Mouse (Mus musculus): ENCODE results near the gene Tuba1c.
"Not testable (repeated sequence)": the region's sequence is repeated elsewhere in the genome, so short reads cannot be mapped to it uniquely, and the experiment has no call there.

Gene Tuba1c

GRCm38 (mm10) chr15:99056332-99056731 lies 26.6 kb downstream of the Tuba1c start:
- DNase-seq (ENCODE audit: low read depth, low spot score) = peak; percentile 89

DNA sequence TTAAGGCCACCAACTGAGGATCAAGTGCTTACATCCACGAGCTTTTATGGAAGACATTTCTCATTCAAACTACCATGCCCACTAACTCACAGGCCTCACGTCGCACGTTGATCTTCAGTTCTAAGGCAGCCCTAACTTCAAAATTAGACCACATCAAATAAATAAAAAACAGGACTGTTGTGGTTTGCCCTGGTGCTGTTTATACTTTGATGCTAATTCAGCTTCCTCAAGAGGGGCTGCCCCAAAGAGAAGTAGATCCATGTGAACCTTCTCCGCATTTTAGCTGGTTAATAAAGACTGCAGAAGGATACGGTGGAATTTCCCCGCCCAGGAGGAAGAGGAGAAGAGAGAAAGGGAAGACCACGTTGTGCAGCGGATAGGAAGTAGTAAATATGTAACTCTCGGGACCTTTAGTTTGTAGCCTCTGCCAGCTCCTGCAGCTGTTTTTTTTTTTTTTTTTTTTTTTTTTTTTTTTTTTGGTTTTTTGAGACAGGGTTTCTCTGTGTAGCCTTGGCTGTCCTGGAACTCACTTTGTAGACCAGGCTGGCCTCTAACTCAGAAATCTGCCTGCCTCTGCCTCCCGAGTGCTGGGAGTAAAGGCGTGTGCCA lies 36.0 kb downstream of the Tuba1c start:
- no peak for DNase-seq (ENCODE audit: low read depth, low spot score)

DNA sequence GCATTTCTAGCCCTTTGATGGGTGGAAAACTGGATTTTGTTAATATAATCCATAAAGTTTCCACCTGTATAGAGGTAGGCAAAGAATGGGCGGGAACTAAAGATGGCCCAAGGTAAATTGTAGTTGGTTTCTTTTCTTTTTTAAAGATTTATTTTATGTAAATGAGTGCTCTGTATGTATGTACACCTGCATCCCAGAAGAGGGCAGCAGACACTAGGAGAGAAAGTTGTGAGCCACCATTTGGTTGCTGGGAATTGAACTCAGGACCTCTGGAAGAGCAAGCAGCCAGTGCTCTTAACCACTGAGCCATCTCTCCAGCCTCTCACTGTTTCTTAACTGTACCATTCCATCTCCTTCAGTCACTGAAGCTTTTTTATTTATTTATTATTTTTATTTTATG lies 42.3 kb downstream of the Tuba1c start:
- no peak for DNase-seq (ENCODE audit: low read depth, low spot score)

DNA sequence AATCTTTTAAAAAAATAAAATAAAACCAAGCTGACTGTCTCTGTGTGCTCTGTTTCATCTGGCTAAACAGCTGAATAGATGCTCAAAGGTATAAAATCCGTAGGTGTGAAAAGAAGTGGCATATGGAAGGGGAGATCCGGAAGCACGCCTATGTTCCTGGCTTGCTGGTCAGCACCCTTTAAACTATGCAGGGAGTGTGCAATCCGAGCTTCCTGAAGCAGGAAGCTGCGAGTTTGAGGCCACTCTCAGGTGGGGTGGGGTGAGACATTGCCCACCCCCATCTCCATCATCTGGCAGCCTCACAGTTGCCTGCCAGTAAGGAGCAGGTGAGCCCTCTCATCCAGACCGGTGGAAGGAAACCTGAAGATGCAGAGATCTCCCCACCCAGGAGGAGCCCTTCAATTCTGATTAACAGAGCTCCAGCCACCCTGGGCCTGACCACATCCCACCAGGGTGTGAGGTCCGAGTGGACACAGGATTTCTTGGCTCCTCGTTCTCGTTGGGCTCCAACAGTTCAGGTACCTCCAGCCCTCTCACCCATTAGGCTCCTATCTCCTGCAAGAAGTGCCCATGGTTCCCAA lies 44.4 kb downstream of the Tuba1c start, which contains the start of gene Troap:
Troap (plus strand) TSS at position 557 of the 581 bp plus-strand sequence.
- DNase-seq (ENCODE audit: low read depth, low spot score) = no peak

GRCm38 (mm10) chr15:99074600-99075333 lies 45.1 kb downstream of the Tuba1c start:
- peak; percentile 96 for DNase-seq (ENCODE audit: low read depth, low spot score)

DNA sequence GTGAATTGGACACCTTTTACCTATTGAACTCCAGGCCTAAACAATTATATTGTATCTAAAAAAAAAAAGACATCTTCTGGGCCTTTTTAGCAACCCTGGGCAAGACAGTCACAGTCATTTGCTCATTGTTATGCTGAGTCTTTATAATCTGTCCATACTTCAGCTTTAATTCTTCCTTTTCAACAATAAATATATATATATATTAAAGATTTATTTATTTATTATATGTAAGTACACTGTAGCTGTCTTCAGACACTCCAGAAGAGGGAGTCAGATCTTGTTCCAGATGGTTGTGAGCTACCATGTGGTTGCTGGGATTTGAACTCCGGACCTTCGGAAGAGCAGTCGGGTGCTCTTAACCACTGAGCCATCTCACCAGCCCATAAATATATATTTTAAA lies 46.3 kb downstream of the Tuba1c start:
- not testable (repeated sequence) for DNase-seq (ENCODE audit: low read depth, low spot score)

DNA sequence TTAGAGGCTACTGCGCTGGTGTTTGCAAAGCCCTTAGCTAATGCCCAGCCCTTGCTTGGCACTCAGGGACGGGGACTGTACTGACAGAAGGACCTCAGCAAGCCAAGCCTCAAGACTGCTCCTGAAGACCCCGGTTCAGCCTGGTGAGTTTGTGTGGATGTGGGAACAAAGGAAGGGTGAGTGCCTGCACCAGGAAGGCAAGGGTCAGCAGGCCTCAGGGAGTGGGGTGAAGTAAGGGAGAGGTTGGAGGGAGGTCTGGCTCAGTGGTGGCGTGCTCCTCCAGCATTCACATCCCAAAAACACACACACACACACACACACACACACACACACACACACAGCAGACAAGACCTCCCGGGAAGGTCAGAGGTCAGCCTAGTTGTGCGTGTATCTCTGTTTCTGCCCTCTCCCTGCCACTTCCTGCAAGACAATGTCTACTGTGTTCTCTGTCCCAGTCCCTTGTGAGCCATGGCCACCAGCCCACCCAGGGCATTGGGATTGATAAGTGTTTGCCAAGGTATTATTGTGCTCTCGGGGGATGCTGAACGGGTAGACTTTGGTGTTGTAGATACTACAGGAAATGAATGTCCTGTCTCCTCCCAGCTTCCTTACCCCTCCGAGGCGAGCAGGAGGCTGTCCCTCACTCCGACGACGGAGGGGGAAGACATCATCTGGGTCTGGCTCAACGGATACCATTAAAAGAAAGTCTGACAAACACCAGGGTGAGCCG lies 48.7 kb downstream of the Tuba1c start:
- no peak for DNase-seq (ENCODE audit: low read depth, low spot score)

DNA sequence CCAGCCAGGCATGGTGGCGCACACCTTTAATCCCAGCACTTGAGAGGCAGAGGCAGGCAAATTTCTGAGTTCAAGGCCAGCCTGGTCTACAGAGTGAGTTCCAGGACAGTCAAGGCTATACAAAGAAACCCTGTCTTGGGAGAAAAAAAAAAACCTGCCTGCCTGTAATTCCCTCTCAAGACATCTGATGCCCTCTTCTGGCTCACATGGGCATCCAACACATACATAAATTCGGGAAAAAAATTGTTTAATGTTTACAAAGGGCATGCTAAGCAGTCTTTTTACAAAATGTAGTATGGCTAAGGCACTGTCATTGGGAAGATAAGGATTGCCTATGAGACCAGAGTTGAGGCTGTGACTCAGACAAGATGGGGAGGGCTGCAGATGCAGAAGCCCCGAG lies 50.1 kb downstream of the Tuba1c start:
- DNase-seq (ENCODE audit: low read depth, low spot score) = no peak

GRCm38 (mm10) chr15:99082322-99082721 lies 52.6 kb downstream of the Tuba1c start:
- DNase-seq (ENCODE audit: low read depth, low spot score) = no peak

DNA sequence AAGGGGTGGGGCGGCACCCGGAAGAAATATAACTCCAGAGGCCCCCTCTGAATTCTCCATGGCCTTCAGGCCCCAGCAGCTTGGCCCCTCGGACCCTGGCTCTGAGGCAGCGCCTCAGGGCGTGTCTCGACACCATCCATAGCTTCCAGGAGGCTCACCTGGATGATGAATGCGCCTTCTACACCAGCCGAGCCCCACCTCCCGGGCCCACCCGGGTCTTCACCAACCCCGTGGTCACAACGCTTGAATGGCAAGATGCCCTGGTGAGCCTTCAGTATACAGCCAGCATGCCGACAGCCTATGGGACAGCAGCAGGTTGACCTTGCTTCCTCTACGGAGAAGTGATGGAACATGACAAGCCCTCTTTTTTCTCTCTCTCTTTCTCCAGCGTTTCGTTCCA lies 53.1 kb downstream of the Tuba1c start:
- no peak for DNase-seq (ENCODE audit: low read depth, low spot score)

- DNase-seq (ENCODE audit: low read depth, low spot score) = peak; percentile 64
Observed at GRCm38 (mm10) chr15:99083258-99083657, 53.6 kb downstream of the Tuba1c start.

DNA sequence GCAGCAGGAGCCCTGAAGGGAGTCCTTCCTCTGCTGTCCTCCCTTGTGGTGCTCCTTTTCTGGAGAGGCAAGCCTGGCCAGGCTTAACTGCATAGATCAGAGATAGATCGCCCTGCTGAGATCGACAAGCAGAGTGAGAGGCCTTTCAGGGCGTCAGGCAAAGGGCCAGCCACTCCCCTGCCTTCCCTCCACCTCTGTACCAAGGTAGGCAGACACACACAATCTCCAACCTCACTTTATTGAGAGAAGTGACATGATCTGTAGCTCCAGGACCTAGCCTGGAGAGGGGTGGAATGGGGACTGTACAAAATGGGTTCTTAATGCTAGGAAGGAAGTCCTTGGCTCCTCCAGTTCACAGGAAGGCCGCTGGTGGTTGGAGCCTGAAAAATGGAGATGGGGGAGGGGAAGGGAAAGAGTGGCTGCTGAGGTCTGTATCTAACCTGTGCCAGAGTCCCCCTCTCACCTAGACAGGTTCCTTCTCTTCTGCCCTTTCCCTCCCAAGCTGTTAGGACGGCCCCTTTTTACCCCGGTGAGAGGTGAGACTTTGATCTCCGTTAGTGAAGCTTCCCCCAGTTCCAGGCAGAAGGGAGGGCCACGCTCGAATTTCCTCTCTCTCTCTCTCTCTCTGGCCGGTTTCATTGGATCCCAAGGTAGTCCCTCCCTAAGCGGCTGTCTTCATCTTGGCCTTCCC lies 54.3 kb downstream of the Tuba1c start:
- DNase-seq (ENCODE audit: low read depth, low spot score) = peak; percentile 65

GRCm38 (mm10) chr15:99084618-99085017 lies 54.9 kb downstream of the Tuba1c start:
- DNase-seq (ENCODE audit: low read depth, low spot score) = no peak

DNA sequence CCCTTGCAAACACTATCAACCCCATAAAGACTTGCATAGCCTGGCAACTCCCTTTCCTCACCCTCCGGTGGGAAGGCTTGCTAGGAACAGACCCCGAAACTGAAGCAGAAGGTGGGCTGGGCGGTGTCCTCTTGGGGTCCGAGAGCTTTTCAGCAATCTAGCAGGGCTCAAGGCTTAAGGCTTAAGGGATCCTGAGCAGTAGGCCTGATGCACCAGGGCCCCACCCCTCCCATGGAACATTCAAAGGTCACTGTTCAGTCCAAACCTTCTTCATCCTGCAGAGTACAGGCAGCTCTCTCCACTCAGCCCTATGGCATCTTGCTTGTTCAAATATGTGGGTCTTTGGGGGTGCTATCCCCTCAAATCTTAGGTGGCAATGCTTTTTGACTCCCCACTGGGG lies 56.3 kb downstream of the Tuba1c start:
- no peak for DNase-seq (ENCODE audit: low read depth, low spot score)

DNA sequence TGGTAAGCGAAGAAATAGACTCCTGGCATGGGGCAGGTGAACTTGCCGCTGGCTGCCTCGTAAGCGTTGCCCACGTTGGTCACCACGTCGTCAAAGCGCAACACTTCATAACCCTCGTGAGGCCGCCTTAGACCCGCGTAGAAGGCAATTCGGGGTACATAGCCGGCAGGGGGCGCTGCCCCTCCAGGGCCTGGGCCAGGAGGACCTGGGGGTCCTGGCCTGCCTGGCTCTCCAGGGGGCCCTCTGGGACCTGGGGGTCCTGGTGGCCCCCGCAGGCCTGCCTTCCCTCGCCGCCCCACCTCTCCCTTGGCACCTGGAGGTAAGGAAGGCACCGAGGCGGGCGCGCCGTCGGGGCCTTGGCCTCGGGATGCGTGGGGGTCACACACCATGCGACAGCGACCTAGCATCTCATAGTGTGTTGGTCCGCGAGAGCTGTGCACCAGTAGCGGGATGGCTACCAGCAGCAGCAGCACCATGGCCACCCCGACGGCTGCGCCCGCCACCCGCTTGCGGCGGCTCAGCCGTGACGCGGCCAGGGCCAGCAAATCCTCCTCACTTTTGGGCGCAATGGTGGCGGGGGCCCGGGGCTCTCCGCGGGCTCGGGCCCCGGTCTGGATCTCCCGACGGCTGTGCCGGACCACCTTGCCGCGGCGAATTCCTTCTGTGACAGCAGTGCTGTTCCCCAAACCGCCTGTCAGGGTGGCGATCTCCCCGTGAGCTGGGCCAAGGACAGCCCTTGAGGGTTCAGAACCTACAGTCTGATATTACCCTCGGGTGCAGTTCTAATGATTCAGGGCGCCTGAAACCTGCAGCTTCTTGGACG lies 57.8 kb downstream of the Tuba1c start, which contains the start of gene C1ql4:
C1ql4 (minus strand) TSS at position 565 of the 823 bp plus-strand sequence.
- DNase-seq (ENCODE audit: low read depth, low spot score) = peak; percentile 74

Data from R1 (cell line).